Mouse (Mus musculus) heart, adult 2 months (tissue): Measurements from ENCODE around the gene Bhmt2. TPM values are rescaled to one million over a fixed set of nuclear protein-coding genes. Genes with fewer than 3 reads are reported as not detected.

Source experiments
- DNase-seq, 2 experiments: peaks; one replicate each; pipeline ENCODE4 v3.0.0; 2021
- H3K27ac ChIP-seq: fragments of 200-600 bp; 2 replicates; pipeline ENCODE4 v1.8.1; 2022
- H3K27me3 ChIP-seq: fragments of 200-500 bp; 2 replicates; pipeline ENCODE4 v1.6.1; 2012; ENCODE audit warnings: mild to moderate bottlenecking, low read length, inconsistent platforms, mixed read lengths; ENCODE audit not compliant: control insufficient read depth, insufficient read depth
- H3K36me3 ChIP-seq: fragments of 200-500 bp; 2 replicates; pipeline ENCODE4 v1.6.1; 2012; ENCODE audit warnings: low read length, inconsistent platforms; ENCODE audit not compliant: control insufficient read depth, insufficient read depth
- H3K4me1 ChIP-seq: fragments of 200-500 bp; 2 replicates; pipeline ENCODE4 v1.6.1; 2011; ENCODE audit warnings: low read length; ENCODE audit not compliant: control insufficient read depth, insufficient read depth
- H3K4me3 ChIP-seq: fragments of 200-600 bp; 2 replicates; pipeline ENCODE4 v1.8.1; 2022
- H3K79me2 ChIP-seq: fragments of 200-500 bp; replicated peaks from 2 replicates; pipeline ENCODE4 v1.6.1; 2012; ENCODE audit warnings: mild to moderate bottlenecking, inconsistent platforms, low read length, moderate library complexity, mixed read lengths; ENCODE audit not compliant: control insufficient read depth, insufficient read depth
- H3K9ac ChIP-seq: fragments of 200-500 bp; 2 replicates; pipeline ENCODE4 v1.6.1; 2012; ENCODE audit warnings: low read depth, mild to moderate bottlenecking, control low read depth, inconsistent platforms, low read length, mixed read lengths
- CTCF ChIP-seq: fragments of 200-600 bp; IDR thresholded peaks from 2 replicates; pipeline ENCODE4 v1.8.1; 2022; ENCODE audit warnings: antibody characterized with exemption, mild to moderate bottlenecking, moderate library complexity
- EP300 ChIP-seq: fragments of 200-500 bp; IDR thresholded peaks from 2 replicates; pipeline ENCODE4 v1.6.1; 2011; ENCODE audit warnings: low read depth, low read length, control low read depth; ENCODE audit not compliant: insufficient read depth
- POLR2A ChIP-seq: fragments of 200-500 bp; IDR thresholded peaks from 2 replicates; pipeline ENCODE4 v1.6.1; 2011; ENCODE audit warnings: mild to moderate bottlenecking, low read depth, low read length, control low read depth; ENCODE audit not compliant: insufficient read depth
- WGBS: fragments of 180-500 bp; shearing (Covaris S2); methylation state at CpG from one replicate; pipeline ENCODE4 v1.1.7; 2018; 5-methylcytosine and 5-hydroxymethylcytosine counted together
- intact Hi-C: fragments of 180-260 bp; cut with DNase I; formaldehyde crosslinking; loops from one replicate; pipeline ENCODE4 v1.15.1; 2025
- polyA plus RNA-seq: library from polyadenylated mRNA; depleted of rRNA; stranded (reverse); fragments of >200 nt; gene quantifications from 2 replicates; pipeline ENCODE4 v1.2.3, GENCODE M21; 2012
- total RNA-seq, 2 experiments: library from RNA; stranded (reverse); gene quantifications; 2 replicates each; pipeline ENCODE4 v1.2.3; 2021

The Bhmt2 gene
- total and polyA plus RNA-seq, 3 experiments = not detected

GRCm38 (mm10) chr13:93712362-93712761 is 38.3 kb upstream of the Bhmt2 start:
- no peaks in the 10 kb centered on the region for H3K79me2 ChIP-seq
- H3K27ac ChIP-seq = no peak overlapping the region
- H3K27me3 ChIP-seq = no peaks in the 10 kb centered on the region
- H3K36me3 ChIP-seq = no peaks in the 10 kb centered on the region
- no peaks in the 10 kb centered on the region for H3K4me1 ChIP-seq
- WGBS = 85% methylated on average over 4 of the region's 4 CpGs
- no peak overlapping the region for H3K9ac ChIP-seq
- no peak overlapping the region for H3K4me3 ChIP-seq
- intact Hi-C loops = loop anchor here (10.0 kb wide), 1 partner anchor 728 kb away; no protein-coding TSS in a partner anchor
- no peak for TF ChIP-seq EP300
- TF ChIP-seq POLR2A = no peak
- no peak for TF ChIP-seq CTCF
- no peak for DNase-seq

- no peak overlapping the region for H3K27ac ChIP-seq
- H3K4me3 ChIP-seq = no peak overlapping the region
- H3K79me2 ChIP-seq = no peaks in the 10 kb centered on the region
- intact Hi-C loops = loop anchor here (10.0 kb wide), 1 partner anchor 726 kb away; no protein-coding TSS in a partner anchor
- TF ChIP-seq POLR2A (no peak), CTCF (no peak), EP300 (no peak)
- H3K4me1 ChIP-seq = no peaks in the 10 kb centered on the region
- no peak overlapping the region for H3K9ac ChIP-seq
- no peak for DNase-seq
- no peaks in the 10 kb centered on the region for H3K27me3 ChIP-seq
- no peaks in the 10 kb centered on the region for H3K36me3 ChIP-seq
- 86% methylated on average over 4 of the region's 4 CpGs for WGBS
Measured at GRCm38 (mm10) chr13:93711226-93711625, 37.1 kb upstream of the Bhmt2 start.

GRCm38 (mm10) chr13:93710325-93710724 is 36.2 kb upstream of the Bhmt2 start:
- intact Hi-C loops = loop anchor here (10.0 kb wide), 1 partner anchor 726 kb away; no protein-coding TSS in a partner anchor
- WGBS = 89% methylated on average over 4 of the region's 4 CpGs

GRCm38 (mm10) chr13:93707271-93707670 is 33.2 kb upstream of the Bhmt2 start:
- Histone ChIP-seq H3K79me2 (no peaks in the 10 kb centered on the region), H3K9ac (no peak overlapping the region), H3K27ac (no peak overlapping the region), H3K27me3 (no peaks in the 10 kb centered on the region), H3K4me3 (no peak overlapping the region), H3K36me3 (no peaks in the 10 kb centered on the region), H3K4me1 (no peaks in the 10 kb centered on the region)
- TF ChIP-seq POLR2A (no peak), CTCF (no peak), EP300 (no peak)
- intact Hi-C loops = no loop called here
- no peak for DNase-seq
- WGBS = 70% methylated on average over 4 of the region's 4 CpGs

More at GRCm38 (mm10) chr13:93710325-93710724, 36.2 kb upstream of the Bhmt2 start:
- Histone ChIP-seq H3K9ac (no peak overlapping the region), H3K36me3 (no peaks in the 10 kb centered on the region), H3K79me2 (no peaks in the 10 kb centered on the region), H3K27ac (no peak overlapping the region), H3K27me3 (no peaks in the 10 kb centered on the region), H3K4me3 (no peak overlapping the region), H3K4me1 (no peaks in the 10 kb centered on the region)
- no peak for TF ChIP-seq EP300
- DNase-seq = no peak

GRCm38 (mm10) chr13:93705697-93706096 is 31.6 kb upstream of the Bhmt2 start:
- Histone ChIP-seq H3K4me3 (no peak overlapping the region), H3K79me2 (no peaks in the 10 kb centered on the region), H3K9ac (no peak overlapping the region), H3K27ac (no peak overlapping the region), H3K4me1 (no peaks in the 10 kb centered on the region), H3K36me3 (no peaks in the 10 kb centered on the region), H3K27me3 (no peaks in the 10 kb centered on the region)
- intact Hi-C loops = no loop called here
- TF ChIP-seq CTCF (no peak), POLR2A (no peak), EP300 (no peak)
- WGBS = 79% methylated on average over 4 of the region's 4 CpGs
- no peak for DNase-seq

- TF ChIP-seq EP300 = no peak
- TF ChIP-seq POLR2A = no peak
- no peak for TF ChIP-seq CTCF
- H3K4me3 ChIP-seq = no peak overlapping the region
- no peaks in the 10 kb centered on the region for H3K4me1 ChIP-seq
- WGBS = 62% methylated on average over 6 of the region's 6 CpGs
- DNase-seq = no peak
- H3K9ac ChIP-seq = no peak overlapping the region
- H3K27ac ChIP-seq = no peak overlapping the region
- no peaks in the 10 kb centered on the region for H3K36me3 ChIP-seq
- no peaks in the 10 kb centered on the region for H3K79me2 ChIP-seq
- intact Hi-C loops = no loop called here
- H3K27me3 ChIP-seq = no peaks in the 10 kb centered on the region
Measured at GRCm38 (mm10) chr13:93698866-93699265, 24.8 kb upstream of the Bhmt2 start.
